Mouse (Mus musculus) heart, adult 8-10 months (tissue): ENCODE data around the gene Tango2. TPM values are rescaled to one million over a fixed set of nuclear protein-coding genes. Genes with fewer than 3 reads are reported as not detected.

Experiments
- DNase-seq: peaks from one replicate; pipeline ENCODE4 v3.0.0; 2022; ENCODE audit warnings: low spot score
- total RNA-seq, 4 experiments: library from RNA; stranded (reverse); gene quantifications; 2 replicates each; pipeline ENCODE4 v1.2.4; 2022

Gene Tango2
- total RNA-seq, 4 experiments from 2014 or later: 184 to 210 (median 190) TPM

DNA sequence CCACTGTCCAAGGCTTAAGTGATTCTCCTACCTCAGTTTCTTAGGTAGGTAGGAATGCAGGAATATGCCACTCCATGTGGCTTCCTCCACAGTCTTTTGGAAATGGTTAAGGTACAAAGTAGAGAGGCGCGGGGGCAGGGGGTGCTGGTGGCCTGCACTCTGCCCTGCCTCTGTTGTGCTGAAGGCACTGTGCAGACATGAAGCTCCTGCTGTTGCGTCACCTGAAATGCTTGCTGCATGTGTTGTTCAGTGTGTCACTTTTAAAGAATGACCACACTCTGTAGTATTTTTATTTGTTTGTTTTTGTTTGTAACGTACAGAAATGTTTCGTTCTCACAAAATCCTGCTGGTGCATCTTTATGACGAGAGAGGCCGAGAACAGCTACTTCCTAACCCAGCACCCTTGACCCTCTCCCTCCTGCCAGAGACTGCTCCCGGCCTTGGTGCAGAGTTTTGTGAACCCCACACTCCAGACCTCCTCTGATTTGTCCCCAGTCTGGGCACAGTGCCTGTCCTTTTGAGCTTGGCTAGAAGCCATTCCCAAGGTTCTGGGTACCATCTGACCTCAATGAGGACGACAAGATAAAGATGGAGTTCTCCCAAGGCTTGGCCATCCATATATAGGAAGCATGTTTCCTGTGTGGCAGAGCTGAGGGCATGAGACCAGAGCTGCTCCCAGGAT is 35.3 kb upstream of the Tango2 start:
- DNase-seq: peak; percentile 53

DNA sequence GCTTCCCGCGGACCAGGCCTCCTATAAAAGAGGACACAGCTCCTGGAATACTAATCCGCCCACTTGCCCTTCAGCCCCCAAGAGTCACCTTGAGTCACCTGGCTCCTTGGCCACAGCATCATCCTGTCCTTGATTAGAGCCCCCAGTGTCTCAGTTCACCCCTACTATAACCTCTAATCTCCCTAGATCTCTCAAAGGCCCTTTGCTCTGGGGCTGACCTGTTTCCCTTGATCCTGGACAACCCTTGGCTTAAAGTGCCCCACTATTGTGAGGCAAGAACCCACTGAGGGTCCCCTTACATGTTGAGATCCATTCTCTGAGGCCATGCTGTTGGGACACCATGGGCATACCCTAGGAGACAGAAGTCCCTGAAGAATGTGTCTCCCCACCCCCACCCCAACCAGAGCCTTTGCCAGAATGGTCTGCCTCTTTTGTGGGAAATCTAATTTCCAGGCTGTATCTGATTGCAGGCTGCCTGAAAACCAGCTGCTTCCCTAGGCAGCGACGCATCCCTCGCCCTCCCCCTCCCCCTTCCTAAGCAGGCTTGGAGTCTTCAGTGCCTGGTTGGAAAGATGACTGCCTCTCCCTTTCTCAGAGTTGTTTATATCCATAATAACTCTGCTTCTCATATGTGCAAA is 33.8 kb upstream of the Tango2 start:
- DNase-seq: no peak

DNA sequence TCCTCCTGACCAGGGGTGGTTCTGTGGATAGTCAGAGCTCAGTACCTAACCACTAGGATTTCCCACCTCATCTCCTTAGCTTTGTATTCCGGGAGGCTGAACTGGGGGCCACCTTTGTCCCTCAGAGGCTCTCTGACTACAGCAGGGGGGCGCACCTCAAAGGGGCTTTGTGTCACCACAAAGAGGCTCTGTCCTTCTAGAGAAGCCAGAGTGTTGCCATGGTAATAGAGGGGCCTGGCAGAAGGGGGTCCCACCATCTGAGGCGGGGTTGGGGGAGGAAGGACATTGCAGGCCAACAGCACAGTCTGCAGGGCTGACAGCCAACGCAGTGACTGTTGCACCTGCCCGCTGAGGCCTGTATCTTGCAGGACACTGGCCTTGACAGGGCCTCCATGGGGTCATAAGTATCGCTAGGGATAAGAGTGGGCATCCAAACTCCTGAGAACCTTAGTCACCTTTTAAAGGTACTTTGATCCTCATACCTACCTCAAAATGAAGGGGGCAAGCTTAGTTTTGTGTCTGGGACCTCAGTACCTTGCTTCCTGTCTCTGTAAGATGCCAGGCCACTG is 32.7 kb upstream of the Tango2 start:
- no peak for DNase-seq

DNA sequence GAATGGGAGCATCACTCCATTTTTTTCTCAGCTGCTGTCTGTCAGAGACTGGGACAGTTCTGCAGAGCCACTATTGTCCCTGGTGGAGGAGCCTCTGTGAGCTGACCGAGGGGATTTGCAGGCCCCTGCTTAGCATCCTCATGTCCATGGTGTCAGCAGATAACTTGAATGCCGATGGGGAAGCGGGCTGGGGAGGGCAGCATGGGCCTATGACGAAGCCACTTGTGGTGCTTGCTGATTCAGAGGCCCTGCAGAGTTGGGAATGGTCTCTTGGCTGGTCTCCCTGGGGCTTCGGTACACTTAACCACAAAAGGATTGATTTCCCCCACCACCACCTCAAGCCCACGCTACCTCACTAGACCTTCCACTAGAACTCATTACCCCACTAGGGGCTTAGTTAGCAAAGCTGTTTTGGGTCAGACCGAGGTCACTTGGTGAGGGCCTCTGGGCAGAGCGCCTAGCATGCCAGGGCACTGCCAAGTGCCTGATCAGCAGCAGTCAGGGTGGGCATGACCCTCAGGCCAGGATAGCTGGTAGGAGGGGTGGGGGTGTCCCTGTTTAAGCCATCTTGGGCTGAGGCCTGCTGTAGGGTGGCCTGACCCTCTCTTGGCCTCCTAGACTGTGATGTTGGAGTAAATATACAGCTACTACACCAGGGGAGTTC is 31.6 kb upstream of the Tango2 start:
- no peak for DNase-seq

DNA sequence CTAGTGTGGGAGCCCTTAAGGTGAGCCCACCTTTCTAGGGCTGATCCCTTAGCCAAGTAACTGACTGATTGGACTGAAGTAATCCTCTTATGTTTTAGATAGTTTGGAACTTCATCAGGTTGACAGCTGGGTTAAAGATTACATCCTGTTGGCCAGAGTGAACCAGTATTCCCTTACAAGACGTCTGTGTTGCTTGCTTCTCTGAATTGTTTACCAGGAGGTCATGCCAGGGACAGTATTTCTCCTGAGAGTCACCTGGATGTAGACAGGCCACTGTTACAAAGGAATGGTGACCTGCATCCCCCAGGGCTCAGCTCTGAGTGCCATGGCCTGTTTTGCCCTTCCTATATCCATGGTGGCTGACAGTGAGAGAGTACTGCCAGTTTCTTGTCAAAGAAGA is 30.6 kb upstream of the Tango2 start:
- no peak for DNase-seq

DNA sequence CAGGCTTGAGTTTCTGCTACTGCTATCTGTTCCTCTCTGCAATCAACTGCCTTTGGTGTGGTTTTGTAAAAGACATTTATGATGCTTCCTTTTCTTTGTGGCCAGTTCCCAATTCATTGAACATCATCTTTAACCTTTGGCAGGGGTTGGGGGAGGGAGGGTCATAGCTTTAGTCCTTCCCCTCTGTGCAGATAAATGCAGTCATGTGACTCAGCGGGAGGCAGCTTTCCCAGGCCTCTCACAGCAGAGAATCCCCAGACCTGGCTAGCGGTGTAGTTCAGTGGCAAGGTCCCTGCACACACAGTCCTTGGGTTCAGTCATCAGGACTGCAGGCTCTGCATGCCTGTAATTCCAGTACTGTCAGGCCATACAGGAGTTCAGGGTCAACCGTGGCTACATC is 29.3 kb upstream of the Tango2 start:
- DNase-seq: no peak

DNA sequence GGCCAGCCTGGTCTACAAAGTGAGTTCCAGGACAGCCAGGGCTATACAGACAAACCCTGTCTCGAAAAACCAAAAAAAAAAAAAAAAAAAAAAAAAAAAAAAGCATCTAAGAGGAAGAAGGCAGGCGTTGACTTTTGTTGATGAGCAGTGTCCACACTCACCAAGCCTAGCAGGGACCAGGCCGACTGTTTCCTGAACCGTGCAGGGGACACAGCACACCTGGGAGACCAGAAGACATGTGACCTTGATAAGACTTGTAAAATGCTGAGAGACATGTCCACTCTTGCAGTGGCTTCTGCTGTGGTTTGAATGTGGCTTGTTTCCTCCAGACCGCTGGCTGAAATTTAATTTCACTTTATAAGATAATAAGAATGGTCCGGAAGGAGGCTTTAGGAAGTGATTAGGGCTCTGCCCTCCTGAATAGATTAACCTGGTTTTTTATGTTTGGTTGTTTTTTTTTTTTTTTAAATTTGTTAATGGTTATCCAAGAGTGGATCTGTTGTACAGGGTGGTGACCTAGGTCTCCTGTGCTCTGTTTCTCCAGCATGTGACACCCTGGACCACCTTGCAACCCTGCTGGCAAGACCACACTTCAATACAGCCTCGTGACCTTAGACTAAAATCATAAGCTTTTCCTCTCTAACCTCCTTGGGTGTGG is 28.5 kb upstream of the Tango2 start:
- no peak for DNase-seq

DNA sequence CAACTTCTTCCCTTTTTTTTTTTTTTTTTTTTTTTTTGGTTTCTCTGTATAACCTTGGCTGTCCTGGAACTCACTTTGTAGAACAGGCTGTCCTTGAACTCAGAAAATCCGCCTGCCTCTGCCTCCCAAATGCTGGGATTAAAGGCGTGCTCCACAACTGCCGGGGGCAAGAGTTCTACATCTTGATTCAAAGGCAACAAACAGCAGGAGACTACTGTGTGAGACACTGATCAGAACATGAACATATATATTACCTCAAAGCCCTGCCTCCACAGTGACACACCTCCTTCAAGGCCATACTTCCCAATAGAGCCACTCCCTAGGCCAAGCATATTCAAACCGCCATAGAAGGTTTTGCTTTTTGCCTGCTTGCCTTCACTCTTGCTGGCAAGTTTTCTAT is 25.7 kb upstream of the Tango2 start:
- DNase-seq: no peak

DNA sequence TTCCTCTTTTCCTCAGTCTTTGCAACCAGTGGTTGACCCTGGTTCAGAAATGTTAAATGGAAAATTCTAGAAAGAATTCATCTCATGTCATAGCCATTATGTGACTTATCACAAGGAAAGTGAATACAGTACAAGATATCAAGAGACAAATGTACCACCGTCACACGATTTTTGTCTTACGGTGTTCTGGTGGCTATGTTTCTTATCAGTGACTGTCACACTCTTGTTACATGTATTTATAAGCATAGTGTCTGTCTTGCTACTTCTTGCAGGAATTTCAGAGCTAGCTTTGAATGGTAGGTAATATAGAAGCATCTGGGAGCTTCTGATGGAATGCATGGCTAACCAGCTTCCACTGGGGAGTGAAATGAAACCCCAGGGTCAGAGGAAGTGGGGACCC is 22.3 kb upstream of the Tango2 start:
- DNase-seq: no peak

DNA sequence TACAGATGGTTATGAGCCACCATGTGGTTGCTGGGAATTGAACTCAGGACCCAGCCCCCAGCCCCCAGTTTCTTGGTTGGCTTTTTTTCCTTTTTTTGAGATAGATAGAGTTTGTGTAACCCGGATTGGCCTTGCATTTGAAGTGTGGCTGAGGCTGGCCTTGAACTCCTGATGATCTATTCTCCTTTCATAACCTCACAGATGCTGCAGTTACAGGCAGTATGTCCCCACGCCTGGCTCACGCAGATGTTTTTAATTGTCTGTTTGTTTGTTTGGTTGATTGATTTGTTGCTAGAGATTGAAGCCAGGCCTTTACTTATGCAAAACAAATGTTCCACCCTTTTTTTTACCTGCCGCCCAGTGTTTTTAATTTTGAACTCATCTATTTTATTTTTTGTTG is 18.9 kb upstream of the Tango2 start:
- DNase-seq: no peak

DNA sequence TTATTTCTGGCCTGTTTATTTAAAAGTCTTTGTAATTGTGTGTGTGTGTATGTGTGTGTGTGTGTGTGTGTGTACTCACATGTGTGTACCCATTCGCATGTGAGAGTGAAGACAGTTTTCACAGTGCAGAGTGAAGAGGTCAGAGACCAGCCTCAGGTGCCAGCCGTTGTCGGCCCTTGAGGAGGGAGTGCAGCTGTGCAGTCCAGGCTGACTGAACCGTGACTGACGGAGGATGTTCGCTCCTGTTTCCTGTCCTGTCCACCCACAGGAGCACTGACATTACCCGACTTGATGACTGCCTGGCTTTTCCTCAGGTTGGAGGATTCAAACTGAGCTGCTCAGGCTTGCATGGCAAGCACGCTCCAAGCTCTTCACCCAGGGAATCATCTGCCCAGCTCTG is 15.0 kb upstream of the Tango2 start:
- no peak for DNase-seq

DNA sequence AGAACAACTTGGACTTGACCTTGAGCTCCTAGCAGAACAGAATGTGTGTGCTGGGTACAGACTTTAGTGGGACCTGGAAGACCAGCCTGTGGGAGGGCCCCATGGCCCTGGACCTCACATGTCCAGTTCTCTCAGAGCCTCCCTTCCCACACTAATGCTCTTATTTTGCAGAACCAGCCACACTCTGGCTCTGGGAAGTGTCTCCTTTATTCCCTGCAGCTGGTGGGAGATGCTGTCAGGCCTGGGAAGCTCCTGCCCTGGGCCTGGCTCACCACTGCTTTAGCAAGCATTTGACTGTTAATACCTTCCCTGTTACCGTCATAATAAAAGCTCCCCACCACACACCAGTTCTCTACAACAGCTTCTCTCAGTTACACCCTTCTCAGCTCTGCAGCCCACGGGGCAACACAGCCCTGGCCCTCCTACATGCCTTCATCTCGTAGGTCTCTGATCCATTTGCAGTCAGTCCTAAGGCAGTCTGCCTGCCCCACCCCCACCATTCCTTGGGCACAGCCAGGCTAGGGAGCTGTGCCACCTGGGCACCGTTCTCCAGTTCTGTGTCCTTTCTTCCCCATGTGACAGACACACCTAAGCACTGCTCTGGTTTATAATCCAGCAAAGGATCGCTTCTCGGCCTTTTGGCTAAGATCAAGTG is 12.4 kb upstream of the Tango2 start:
- DNase-seq: no peak

DNA sequence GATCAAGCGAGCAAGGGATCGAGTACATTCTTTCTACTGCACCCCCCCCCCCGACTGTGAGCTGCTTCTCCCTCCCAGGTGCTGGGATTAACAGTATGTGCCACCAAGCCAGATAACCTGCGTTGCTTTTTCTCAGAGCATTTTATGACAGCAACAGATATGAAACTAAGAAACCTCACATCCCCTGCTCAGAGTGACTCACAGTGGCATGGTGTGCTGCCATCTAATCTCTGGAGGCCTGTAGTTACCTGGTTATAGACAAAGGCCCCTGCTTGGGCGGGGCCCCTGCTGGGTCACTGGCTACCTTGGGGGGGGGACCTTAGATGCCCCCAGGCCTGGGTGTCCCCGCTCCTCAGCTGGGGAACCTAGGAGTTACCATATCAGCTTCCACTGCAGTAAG is 10.1 kb upstream of the Tango2 start:
- no peak for DNase-seq

DNA sequence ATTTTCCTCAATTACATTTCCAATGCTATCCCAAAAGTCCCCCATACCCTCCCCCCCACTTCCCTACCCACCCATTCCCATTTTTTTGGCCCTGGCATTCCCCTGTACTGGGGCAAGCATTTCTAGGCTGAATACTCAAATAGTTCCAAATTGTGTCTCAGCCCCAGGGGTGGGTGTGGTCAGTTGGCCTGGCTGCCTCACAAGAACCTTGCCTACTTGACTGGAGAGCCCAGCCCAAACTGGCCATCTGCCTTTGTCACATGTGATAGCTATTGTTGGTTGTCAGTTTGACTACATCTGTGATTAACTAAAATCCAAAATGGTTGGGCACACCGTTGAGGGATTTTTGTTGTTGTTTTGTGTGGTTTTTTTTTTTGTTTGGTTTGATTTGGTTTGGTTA is 9.1 kb upstream of the Tango2 start:
- no peak for DNase-seq

DNA sequence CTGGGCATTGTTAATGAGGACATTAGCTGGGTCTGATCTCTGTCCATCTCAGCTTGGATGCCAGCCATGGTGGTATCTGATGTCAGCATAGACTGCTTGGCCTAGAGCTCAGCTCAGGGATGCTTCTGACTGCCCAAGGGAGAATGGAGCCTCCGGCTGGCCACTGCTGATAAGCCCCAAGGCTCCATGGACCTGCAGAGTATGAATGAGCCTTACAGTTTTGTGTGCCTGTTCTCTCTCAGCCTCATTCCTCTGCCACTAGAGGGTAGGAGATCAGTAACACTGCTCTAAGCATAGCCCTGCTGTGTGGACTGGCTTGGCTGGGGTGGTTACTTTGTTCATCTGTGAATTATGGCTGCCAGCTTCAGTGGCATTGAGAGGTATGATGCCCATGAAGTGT is 5.2 kb upstream of the Tango2 start:
- no peak for DNase-seq

DNA sequence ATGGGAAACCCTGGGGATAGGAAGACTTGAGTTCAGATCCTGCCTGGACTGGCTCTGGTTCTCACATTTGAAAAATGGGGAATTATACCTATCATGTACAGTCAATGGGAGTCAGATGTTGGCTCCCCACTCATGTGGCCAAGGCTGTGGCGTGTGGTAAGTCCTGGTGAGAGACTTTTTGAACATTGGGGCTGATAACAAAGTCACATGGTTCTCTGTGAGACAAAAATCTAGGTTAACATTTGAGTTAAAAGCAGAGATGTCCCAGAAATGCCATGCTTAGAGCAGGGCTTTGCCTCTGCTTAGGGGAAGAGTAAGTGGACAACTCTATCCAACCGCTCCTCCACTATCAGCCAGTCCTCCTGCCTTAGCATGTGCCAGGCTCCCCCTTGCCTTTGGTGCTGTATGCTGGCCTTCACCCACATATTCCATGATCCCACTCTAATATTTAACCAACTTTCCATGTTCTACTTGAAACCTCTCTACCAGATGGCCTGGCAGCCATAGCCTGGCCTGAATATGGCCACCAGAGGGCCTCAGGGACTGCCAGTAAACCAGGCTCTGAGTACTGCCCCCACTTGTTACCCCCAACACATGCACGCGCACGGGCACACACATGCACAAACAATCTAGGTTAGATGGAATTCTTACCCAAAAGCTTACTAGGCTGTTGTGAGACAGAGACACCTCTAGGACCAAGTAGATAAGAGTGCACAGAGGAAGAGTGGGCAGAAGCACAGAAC is 3.6 kb upstream of the Tango2 start:
- DNase-seq: no peak

DNA sequence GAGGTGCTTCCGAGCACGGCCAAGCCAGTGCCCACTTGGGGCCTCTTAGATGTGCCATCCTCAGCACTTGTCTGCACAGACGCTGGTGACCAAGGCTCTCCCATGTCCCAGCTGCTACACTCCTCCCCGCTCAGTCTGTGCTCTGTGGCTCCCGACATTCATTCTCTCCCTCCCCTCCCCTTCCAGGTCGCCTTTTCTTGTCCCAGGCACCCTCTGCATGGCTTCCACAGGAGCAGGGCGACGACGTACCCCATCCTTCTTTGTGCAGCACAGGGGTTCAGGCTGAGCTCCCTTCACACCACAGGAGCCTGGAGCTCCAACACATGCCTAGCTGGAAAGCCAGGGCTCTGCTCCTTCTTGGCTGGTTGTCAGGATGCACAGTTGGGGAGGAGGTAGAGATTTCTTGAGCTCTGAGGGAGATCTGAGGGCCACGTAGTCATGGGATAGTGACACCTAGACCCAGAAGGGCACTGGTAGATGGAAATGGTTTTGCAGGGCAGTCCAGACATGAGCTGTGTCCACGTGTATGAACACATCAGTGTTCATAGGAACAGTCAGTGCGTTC is 1.9 kb upstream of the Tango2 start:
- DNase-seq: no peak

DNA sequence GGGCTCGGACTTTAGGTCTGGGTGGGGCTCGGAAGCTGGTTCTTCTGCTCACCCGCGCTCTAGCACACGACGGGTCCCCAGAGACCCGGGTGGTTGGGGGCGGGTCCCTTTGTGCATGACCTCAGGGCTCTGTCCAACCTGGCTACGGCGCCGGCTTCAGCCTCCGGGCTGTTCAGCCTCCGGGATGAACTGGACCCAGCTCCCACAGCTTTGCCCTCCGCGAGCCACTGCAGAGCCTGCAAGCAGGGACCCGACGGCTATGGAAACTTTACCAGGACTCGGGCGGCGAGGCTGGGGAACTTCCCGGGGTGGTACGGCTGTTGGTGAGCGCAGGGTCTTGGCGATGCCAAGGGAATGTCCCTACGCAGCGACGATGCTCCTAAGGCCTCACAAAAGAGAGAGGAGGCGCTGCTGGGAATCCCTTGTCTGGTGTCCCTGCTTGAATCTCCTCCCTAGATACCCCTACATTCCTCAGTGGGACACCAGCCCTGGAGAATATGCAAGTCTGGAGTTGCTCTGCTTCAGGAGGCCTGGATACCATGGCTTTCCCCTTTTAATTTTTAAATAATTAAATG is 785 bp upstream of the Tango2 start:
- no peak for DNase-seq

DNA sequence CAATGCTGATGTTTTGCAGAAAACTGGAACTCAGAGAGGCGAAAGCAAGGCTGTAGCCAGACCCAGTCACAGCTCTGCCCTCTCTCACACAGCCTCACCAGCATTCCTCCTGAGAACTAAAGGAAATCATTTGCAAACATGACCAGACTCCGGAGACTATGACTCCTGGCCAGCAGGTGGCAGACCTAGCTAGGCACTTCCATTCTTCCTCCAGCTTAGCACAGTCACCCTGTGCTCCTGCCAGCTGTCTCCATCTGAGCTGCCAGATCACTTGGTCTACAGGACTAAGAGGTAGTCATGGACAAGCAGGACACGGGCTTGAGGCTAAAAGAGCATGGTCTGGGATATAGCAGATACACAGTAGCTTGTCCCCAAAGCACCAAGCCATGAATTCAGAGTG is 2.7 kb downstream of the Tango2 start:
- peak; percentile 79 for DNase-seq

DNA sequence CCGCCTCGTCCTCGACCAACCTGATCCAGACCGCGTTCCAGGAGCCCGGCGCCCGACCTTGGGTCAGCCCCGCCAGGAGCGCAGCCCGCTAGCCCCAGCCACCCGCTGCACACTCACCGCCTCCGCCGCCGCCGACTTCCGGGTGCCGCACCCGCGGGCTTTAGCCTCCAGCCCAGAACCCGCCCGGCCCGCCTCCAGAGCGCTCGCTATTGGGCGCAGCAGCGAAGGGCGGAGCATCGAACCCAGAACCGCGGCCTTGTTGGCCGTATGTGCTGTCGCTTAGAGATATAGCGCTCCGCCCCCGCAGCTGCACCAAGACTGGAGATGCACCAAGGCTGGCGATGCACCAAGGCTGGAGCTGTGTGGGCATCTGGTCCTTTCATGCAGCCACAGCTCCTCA is 4.1 kb downstream of the Tango2 start:
- DNase-seq: peak; percentile 96
